Mouse (Mus musculus) WW6 (cell line): Measurements from ENCODE around the gene Sectm1b.
"Not testable (repeated sequence)": the region's sequence is repeated elsewhere in the genome, so short reads cannot be mapped to it uniquely, and the experiment has no call there.

Experiments used
- DNase-seq: peaks from one replicate; pipeline ENCODE4 v3.0.0-alpha.2; 2013; ENCODE audit warnings: low read depth, low spot score

Gene Sectm1b

GRCm38 (mm10) chr11:121069662-121070061 is 6.3 kb upstream of the Sectm1b start:
- DNase-seq, result not testable (repeated sequence)

DNA sequence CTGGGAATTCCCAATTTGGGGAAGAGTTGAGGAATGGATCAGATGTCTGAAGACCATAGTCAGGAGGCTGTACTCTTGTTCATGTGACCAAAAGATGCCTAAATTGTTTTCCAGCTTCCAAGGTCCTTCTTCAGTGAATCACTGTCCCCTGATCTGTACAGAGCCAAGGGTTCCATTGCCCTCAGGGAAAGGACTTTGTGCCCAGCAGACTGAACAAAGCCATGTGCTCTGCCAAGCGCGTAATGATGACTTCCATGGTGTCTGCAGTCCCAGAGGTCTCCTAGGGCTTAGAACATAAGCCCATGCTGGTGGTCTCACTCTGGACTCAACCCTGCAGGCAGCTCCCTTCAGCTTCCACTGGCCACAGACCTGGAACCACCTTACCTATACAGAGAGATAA is 4.5 kb upstream of the Sectm1b start:
- no peak for DNase-seq

- no peak for DNase-seq
Measured at GRCm38 (mm10) chr11:121064197-121064596, 828 bp upstream of the Sectm1b start.

DNA sequence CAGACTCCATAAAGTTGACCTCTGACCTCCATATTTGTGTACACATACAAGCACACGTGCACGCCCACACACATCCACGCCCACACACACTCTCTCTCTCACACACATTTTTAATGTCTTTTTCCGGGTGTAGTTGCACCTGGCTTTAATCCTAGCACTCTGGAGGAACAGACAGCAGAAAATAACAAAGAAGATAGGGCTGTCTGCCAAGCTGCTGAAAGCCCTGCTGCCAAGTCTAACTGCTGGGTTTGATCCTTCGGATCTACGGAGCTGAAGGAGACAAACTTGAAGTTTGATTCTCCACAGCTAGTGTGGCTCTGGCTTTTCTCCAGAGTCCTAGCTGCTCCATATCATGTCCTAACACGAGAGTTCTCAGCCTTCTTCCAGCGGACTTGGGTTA is 1.8 kb downstream of the Sectm1b start:
- no peak for DNase-seq

DNA sequence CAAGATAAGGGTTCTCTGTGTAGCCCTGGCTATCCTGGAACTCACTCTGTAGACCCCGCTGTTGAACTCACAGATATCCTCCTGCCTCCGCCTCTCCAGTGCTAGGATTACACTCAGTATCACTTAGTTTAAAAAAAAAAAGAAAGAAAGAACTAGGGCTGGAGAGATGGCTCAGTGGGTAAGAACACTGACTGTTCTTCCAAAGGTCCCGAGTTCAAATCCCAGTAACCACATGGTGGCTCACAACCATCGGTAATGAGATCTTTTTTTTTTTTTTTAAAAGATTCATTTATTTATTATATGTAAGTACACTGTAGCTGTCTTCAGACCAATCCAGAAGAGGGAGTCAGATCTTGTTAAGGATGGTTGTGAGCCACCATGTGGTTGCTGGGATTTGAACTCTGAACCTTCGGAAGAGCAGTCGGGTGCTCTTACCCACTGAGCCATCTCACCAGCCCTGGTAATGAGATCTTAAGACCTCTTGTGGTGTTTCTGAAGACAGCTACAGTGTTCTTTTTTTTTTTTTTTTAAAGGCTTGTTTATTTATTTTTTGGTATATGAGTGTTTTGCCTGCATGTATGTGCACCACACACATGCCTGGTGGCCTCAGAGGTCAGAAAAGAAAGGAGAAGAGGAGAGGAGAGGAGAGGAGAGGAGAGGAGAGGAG is 2.8 kb downstream of the Sectm1b start:
- DNase-seq, result not testable (repeated sequence)

- no peak for DNase-seq
Measured at GRCm38 (mm10) chr11:121059471-121059870, 3.9 kb downstream of the Sectm1b start.

DNA sequence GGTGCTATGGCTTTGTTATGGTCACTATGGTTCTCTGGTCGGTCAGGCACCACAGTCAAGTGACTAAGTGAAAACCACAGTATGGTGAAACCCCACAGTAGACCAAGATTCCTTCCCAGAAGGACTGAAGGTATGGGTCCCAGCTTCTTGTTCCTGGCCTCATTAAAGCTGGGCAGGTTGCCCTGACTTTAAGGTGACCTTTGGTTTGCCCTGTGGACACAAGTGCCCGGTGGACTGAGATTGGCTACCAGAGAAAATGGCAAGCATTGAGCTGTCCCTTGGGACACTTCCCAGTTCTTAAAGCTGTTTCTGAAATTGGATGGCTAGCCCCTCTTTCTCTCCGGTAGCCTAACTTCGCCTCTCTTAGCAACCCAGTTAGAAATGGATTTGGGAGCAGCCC is 4.4 kb downstream of the Sectm1b start:
- no peak for DNase-seq

GRCm38 (mm10) chr11:121058122-121058521 is 5.2 kb downstream of the Sectm1b start:
- DNase-seq, result no peak

- no peak for DNase-seq
Measured at GRCm38 (mm10) chr11:121056536-121057236, 6.7 kb downstream of the Sectm1b start.

DNA sequence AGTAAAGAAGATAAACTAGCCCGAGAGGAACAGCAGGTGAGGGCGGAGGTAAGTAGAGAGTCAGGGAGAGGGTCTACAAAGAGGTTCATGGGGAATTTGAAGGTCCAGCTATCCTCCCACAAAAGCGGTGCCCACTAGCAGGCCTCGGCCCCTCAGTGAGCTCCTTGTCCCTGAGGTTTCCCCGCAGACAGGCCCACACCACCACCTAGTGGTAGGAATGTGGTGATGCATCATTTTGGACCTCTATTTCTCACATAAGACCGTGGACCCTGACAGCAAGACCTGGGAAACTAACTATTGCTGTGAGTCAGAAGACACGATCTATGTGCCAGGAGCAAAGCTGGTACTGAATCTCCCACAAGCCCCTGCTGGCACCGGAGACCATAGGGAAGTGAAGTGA is 9.8 kb downstream of the Sectm1b start:
- peak; percentile 71 for DNase-seq

GRCm38 (mm10) chr11:121052387-121052786 is 11.0 kb downstream of the Sectm1b start:
- no peak for DNase-seq

DNA sequence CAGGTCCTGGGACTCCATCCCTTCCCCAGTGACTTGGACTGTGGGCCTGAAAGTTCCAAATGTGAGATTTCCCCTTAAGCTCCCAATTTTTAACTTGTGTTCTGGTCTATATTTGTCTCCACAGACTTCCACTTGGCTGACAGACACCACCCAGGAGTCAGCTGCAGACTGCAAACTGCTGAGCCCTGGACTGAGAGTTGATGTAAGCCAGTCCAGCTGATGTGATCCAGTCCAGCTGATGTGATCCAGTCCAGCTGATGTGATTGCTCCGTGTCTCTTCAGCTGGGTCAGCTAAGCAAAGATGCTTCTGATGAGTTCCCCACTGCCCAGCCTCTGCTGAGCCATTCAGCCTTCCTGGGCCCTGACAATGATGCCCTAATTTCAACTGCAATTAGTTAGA is 11.6 kb downstream of the Sectm1b start:
- DNase-seq, result no peak

GRCm38 (mm10) chr11:121049840-121050239 is 13.5 kb downstream of the Sectm1b start:
- no peak for DNase-seq

DNA sequence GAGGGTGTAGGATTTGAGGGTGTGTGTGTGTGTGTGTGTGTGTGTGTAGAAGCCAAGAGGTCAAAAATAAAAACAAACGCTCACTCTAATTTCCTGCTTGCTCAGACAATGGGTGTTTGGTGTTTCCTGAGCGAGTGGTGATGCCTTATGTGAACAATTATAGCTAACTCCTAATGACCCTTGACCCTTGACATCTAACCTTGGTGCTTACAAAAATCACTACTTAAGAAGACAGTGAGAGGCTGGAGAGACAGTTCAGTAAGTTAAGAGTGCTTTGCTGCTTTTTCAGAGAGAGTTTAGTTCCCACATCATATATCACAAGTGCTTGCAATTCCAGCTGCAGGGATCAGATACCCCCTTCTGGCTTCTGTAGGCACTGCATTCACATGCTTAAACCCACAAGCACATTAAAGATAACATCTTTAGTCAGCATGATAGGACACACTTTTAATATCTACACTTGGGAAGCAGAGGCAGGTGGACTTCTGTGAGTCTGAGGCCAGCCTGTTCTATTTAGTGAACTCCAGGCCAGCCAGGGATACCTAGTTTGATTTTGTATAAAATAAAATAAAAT is 15.5 kb downstream of the Sectm1b start:
- no peak for DNase-seq

DNA sequence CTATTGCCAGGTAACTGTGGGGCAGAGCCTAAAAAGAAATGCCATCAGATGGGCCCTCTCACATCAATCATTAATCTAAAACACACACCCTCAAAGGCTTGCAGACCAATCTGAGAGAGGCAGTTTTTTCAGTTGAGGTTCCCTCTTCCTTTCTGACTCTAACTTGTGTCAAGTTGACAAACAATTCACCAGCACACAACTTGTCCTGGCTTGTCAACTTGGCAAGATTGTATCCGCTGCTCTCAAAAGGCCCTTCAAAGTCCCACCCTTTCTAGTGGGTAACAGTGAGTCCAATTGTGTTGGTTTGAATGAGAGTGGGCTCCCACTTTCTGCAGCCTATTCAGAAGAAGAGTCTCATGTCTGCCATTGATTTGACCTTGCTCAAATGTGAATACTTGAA is 18.1 kb downstream of the Sectm1b start:
- no peak for DNase-seq

DNA sequence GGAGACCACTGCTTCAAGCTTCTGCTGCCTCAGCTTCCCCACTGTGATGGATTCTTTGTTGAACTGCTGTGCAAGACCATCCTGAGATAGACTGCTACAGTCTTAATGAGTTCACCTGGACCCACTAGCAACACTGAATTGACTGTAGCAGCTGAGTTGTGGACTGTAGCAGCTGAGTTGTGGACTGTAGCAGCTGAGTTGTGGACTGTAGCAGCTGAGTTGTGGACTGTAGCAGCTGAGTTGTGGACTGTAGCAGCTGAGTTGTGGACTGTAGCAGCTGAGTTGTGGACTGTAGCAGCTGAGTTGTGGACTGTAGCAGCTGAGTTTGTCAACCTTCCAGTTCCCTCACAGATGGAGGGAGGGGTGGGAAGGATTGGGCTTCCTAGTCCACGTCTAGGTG is 20.3 kb downstream of the Sectm1b start:
- DNase-seq, result not testable (repeated sequence)

DNA sequence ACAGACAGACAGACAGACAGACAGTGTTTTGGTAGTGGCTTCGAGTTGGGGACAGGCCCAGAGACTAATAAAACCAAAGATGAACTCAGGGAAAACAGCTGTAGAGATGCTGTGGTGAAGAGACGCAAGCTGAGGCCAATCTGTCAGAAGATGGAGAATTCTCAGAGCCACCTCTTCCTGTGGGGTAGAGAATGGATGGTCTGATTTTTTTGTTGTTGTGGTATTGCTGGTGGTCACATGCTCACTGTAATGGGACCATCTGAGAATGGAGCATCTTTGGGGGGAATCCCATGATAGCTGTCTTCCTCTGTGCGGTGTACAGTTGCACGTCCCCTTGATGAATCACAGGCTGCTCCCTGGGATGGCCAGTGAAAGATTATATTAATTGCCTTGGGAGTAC is 20.9 kb downstream of the Sectm1b start:
- DNase-seq, result no peak

GRCm38 (mm10) chr11:121041636-121042035 is 21.7 kb downstream of the Sectm1b start:
- DNase-seq, result no peak

DNA sequence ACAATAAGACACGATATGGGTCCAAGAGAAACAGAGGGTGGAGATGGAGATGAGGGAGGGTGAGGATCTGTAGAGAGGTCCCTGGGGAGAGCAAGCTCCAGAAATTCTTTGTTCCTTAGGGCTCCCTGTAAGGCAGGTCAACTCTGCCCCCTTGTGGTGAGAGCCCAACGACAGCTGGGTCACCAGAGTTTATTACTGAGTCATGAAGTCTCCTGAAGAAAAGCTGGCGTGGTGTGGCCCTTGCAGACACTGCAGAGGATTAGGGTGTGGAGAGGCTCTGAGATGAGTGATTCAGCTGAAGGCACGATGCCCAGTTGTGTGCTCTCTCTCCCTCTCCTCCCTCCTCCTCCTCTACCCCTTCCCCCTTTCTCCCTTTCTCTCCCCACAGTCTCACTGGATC is 22.2 kb downstream of the Sectm1b start:
- DNase-seq, result peak; percentile 74

DNA sequence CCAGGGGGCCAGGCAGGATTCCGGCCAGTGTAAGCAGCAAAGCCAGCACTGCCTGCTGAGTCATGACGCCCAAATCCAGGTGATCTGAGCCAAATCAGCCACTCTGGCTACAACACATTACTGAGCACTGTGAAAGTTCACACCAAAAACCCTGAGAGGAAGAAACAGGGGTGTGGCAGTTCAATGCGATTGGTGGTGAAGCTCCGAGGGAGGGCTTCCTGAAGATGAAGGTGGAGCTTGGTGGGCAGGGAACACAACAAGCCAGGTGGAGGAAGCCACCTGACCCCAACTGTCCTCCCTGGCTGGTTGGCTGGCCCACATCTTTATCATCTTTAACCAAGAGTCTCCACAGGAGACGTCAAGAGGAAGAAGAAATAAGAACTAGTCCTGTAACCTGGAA is 24.1 kb downstream of the Sectm1b start, which contains the start of gene Cd7:
Gene Cd7, minus strand, starts transcription at position 117 of the 400 bp plus-strand sequence.
- DNase-seq, result no peak

- no peak for DNase-seq
Measured at GRCm38 (mm10) chr11:121038366-121039240, 24.8 kb downstream of the Sectm1b start.

DNA sequence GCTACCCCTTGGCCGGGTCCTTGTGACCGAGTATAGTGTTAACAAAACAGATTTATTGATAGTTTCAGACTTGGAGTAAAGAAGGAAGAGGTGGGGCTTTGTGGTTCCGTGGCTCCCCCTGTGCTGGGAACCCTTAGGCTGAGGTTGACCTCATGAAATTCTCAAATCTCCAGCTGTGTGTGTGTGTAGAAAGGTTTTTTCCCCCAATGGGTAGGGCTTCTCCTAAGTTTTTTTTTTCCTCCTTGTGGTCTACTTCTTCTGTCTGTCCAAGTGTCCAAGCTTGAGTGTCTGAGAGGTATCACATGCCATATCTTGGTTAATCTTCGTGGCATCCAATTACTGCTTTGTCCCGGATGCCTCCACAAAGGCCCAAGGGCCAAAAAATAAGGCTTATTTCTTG is 30.3 kb downstream of the Sectm1b start:
- no peak for DNase-seq
